Mouse (Mus musculus) stomach, postnatal 0 days (tissue): ENCODE results near the gene Gpx8. TPM values are rescaled to one million over a fixed set of nuclear protein-coding genes. Genes with fewer than 3 reads are reported as not detected.

Source experiments
- ATAC-seq: fragments of 200-750 bp; cut with Nextera tagmentation; 2 replicates; pipeline ENCODE4 v1.8.0; 2017; ENCODE audit not compliant: low FRiP score, low TSS enrichment
- DNase-seq: peaks from one replicate; pipeline ENCODE4 v3.0.0-alpha.2; 2016; ENCODE audit warnings: low spot score
- H3K27ac ChIP-seq: fragments of 300-500 bp; sonication (generic); replicated peaks from 2 replicates; pipeline ENCODE4 v1.5.1; 2014; ENCODE audit warnings: mild to moderate bottlenecking, control low read depth
- H3K27me3 ChIP-seq: fragments of 300-500 bp; sonication (generic); 2 replicates; pipeline ENCODE4 v1.6.1; 2014; ENCODE audit warnings: low read length; ENCODE audit not compliant: control insufficient read depth, insufficient read depth
- H3K36me3 ChIP-seq: fragments of 300-500 bp; sonication (generic); 2 replicates; pipeline ENCODE4 v1.6.1; 2014; ENCODE audit warnings: low read length, mixed read lengths; ENCODE audit not compliant: control insufficient read depth, insufficient read depth
- H3K4me1 ChIP-seq: fragments of 300-500 bp; sonication (generic); replicated peaks from 2 replicates; pipeline ENCODE4 v1.6.1; 2014; ENCODE audit warnings: antibody characterized with exemption; ENCODE audit not compliant: control insufficient read depth, insufficient read depth
- H3K4me2 ChIP-seq: fragments of 300-500 bp; sonication (generic); replicated peaks from 2 replicates; pipeline ENCODE4 v1.6.1; 2014; ENCODE audit warnings: low read depth, mild to moderate bottlenecking, control low read depth, moderate library complexity
- H3K4me3 ChIP-seq: fragments of 300-500 bp; sonication (generic); 2 replicates; pipeline ENCODE4 v1.5.1; 2014; ENCODE audit warnings: low read depth, low read length, control low read depth
- H3K9ac ChIP-seq: fragments of 300-500 bp; sonication (generic); 2 replicates; pipeline ENCODE4 v1.6.1; 2014; ENCODE audit warnings: mild to moderate bottlenecking, low read length, control low read depth, mixed read lengths
- H3K9me3 ChIP-seq: fragments of 300-500 bp; sonication (generic); 2 replicates; pipeline ENCODE4 v1.6.1; 2016; ENCODE audit warnings: low read length; ENCODE audit not compliant: control insufficient read depth
- CTCF ChIP-seq: IDR thresholded peaks from 2 replicates; pipeline ENCODE4 v1.5.1; 2016; ENCODE audit warnings: antibody characterized with exemption, low read depth, mild to moderate bottlenecking, moderate library complexity
- EP300 ChIP-seq: optimal IDR thresholded peaks from 2 replicates; pipeline ENCODE3; 2016; ENCODE audit warnings: antibody characterized with exemption
- WGBS: fragments of 180-500 bp; shearing (Covaris S2); extraction: QIAGEN DNeasy Blood & Tissue Kit; methylation state at CpG from one replicate; pipeline ENCODE4 v1.1.7; 2014; 5-methylcytosine and 5-hydroxymethylcytosine counted together
- polyA plus RNA-seq: library from polyadenylated mRNA; unstranded; fragments of >200 nt; fragmentation: Nextera tagmentation; extraction: Ambion mirVana; gene quantifications from 2 replicates; pipeline ENCODE4 v1.2.1, GENCODE M21; 2015

The Gpx8 gene
- polyA plus RNA-seq, 1 experiment from 2014 or later = 104 TPM

GRCm38 (mm10) chr13:113045458-113046110 lies 626 bp downstream of the Gpx8 start:
- Histone ChIP-seq H3K27ac (peak overlapping the region; percentile 63), H3K36me3 (no peaks in the 10 kb centered on the region; the same call in 1 of the 2 replicates), H3K9ac (peak overlapping the region; percentile 61), H3K4me3 (peak overlapping the region; percentile 54), H3K4me1 (no peaks in the 10 kb centered on the region), H3K27me3 (no peaks in the 10 kb centered on the region), H3K9me3 (no peaks in the 10 kb centered on the region), H3K4me2 (peak overlapping the region; percentile 57)
- TF ChIP-seq EP300 = no peak
- TF ChIP-seq CTCF = no peak
- DNase-seq (no peak), ATAC-seq (no peak)
- WGBS = 5% methylated on average over 18 of the region's 18 CpGs

DNA sequence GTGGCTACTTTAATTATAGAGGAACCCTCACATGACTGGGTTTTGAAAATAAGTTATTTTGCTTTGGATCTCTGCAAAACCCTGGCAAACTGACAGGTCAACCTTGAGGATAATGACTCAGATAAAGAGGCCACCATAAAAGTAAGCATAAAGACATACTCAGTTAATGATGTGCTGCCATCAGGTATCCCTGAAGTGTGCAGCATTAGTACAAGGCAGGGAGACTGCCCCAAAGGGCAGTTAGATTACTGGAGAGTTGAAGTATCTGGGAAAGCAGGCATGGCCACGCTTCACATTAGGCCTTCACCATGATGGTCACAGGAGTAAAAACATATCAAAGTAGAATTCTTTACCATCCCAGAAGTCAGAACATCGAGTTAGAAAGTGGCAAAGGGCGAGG lies 1.3 kb downstream of the Gpx8 start:
- Histone ChIP-seq H3K4me1 (no peaks in the 10 kb centered on the region), H3K36me3 (no peaks in the 10 kb centered on the region; the same call in 1 of the 2 replicates), H3K9ac (peak overlapping the region; percentile 1), H3K9me3 (no peaks in the 10 kb centered on the region), H3K4me2 (peak overlapping the region; percentile 57), H3K27me3 (no peaks in the 10 kb centered on the region), H3K4me3 (peak overlapping the region; percentile 54), H3K27ac (no peak overlapping the region)
- TF ChIP-seq CTCF (no peak), EP300 (no peak)
- DNase-seq (no peak), ATAC-seq (no peak)
- WGBS = 31% methylated on average over 3 of the region's 3 CpGs

DNA sequence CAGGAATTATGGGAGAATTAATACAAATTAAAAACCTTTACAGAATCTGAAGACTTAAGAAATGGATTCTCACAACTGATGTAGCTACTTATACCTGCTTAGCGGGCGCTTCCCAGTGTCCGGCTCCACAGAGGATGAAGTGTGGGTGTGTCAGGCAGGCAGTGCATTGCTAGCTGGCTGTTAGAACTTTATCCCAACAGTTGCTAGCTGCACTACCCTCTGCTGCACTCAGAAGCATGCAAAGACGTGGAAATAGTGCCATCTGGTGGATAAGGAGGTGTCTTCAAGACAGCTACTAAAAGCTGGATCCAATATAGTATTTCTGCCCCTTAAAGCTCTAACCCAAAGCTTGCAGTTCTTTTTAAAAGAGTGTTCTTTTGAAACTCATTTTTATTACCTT lies 10.4 kb downstream of the Gpx8 start:
- Histone ChIP-seq H3K4me2 (peak overlapping the region; percentile 92), H3K9me3 (no peaks in the 10 kb centered on the region), H3K36me3 (no peaks in the 10 kb centered on the region), H3K9ac (no peak overlapping the region), H3K4me1 (no peaks in the 10 kb centered on the region), H3K27ac (no peak overlapping the region), H3K4me3 (peak overlapping the region; percentile 50; the same call in 1 of the 2 replicates), H3K27me3 (no peaks in the 10 kb centered on the region)
- DNase-seq (peak; percentile 70), ATAC-seq (peak; percentile 89)
- 0% methylated on average over 4 of the region's 4 CpGs for WGBS
- no peak for TF ChIP-seq EP300
- peak; percentile 94 for TF ChIP-seq CTCF

DNA sequence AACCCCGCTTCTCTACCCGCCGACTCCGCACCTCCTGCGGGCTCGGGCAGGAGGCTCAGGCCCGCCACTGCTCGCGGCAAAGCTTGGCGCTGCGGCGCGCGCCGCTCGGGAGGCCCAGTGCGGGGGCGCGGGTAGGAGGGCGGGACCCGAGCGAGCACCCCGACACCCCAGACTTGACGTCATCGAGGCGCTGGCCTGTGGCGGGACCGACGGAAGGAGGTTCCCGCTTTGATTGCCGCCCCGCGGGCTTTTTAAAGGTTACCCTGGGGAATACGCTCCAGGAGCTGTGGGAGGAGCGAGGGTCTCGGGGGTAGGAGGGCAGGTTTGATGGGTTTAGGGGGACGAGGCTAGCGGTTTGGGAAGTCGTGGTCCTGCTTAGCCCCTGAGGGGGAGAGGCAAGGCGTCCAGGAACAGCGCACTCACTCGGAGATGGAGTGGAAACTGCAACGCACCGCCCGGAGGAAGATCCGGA lies 11.2 kb downstream of the Gpx8 start, which contains the start of gene Cdc20b:
Gene Cdc20b, plus strand, starts transcription at position 162 of the 472 bp plus-strand sequence.
- Histone ChIP-seq H3K4me1 (no peaks in the 10 kb centered on the region), H3K27me3 (no peaks in the 10 kb centered on the region), H3K9ac (peak within 1 kb of the TSS; percentile 9), H3K4me3 (peak within 1 kb of the TSS; percentile 50), H3K9me3 (no peaks in the 10 kb centered on the region), H3K4me2 (peak within 1 kb of the TSS; percentile 92), H3K36me3 (no peaks in the 10 kb centered on the region), H3K27ac (no peak within 1 kb of the TSS)
- ATAC-seq = peak; percentile 73
- no peak for TF ChIP-seq EP300
- TF ChIP-seq CTCF = no peak
- 1% methylated on average over 42 of the region's 46 CpGs for WGBS
- DNase-seq = peak; percentile 70

- 8% methylated on average over 11 of the region's 11 CpGs for WGBS
- TF ChIP-seq CTCF = no peak
- no peak for TF ChIP-seq EP300
- Histone ChIP-seq H3K4me3 (peak overlapping the region; percentile 50), H3K4me1 (no peaks in the 10 kb centered on the region), H3K9me3 (no peaks in the 10 kb centered on the region), H3K27me3 (no peaks in the 10 kb centered on the region), H3K4me2 (peak overlapping the region; percentile 92), H3K27ac (no peak overlapping the region), H3K36me3 (no peaks in the 10 kb centered on the region), H3K9ac (peak overlapping the region; percentile 9)
- DNase-seq = no peak
- ATAC-seq = no peak
Measured at GRCm38 (mm10) chr13:113034271-113034886, 11.8 kb downstream of the Gpx8 start.

- ATAC-seq = no peak
- Histone ChIP-seq H3K9ac (no peak overlapping the region), H3K27me3 (no peaks in the 10 kb centered on the region), H3K4me1 (no peaks in the 10 kb centered on the region), H3K4me2 (no peak overlapping the region), H3K27ac (no peak overlapping the region), H3K36me3 (no peaks in the 10 kb centered on the region), H3K4me3 (no peak overlapping the region), H3K9me3 (no peaks in the 10 kb centered on the region)
- no peak for TF ChIP-seq EP300
- TF ChIP-seq CTCF = no peak
- DNase-seq = no peak
Measured at GRCm38 (mm10) chr13:113032831-113033230, 13.4 kb downstream of the Gpx8 start.
